Comparison of ENCODE assay signal across 8 mouse cellular contexts in the genomic region with DNA sequence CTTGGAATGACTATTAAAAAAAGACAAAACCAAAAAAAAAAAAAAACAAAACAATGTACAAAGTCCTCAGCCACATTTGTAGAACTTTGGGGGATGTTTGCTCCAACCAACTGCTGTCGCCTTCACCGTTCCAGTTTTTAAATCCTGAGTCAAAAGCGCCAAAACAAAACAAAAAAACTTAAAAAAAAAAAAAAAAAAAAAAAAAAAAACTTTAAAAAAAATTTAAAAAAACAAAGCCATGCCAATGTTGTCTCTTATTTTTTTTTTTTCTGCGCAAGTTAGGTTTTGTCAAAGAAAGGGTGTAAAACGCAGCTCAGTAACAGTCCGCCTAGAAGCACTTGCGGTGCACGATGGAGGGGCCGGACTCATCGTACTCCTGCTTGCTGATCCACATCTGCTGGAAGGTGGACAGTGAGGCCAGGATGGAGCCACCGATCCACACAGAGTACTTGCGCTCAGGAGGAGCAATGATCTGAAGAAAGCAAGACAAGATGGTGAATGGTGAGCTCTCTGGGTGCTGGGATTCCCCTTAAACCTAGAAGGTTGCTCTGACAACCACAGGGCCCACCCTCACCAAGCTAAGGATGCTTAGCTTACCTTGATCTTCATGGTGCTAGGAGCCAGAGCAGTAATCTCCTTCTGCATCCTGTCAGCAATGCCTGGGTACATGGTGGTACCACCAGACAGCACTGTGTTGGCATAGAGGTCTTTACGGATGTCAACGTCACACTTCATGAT. TPM values are rescaled to one million over a fixed set of nuclear protein-coding genes. Genes with fewer than 3 reads are reported as not detected.
DNase-seq lines count a peak whose midpoint lies in the region; ATAC-seq and TF ChIP-seq lines count a peak whose summit lies in the region.

No protein-coding gene starts in this region.

- no peak for TF ChIP-seq CTCF in thymus, adult 2 months (IDR thresholded peaks at IDR 0.05; ENCODE audit: borderline replicate concordance, control insufficient read depth, extremely low read depth, insufficient read depth, low read length, poor library complexity)

- 71% methylated on average over 14 of the region's 14 CpGs for WGBS in thymus, adult 2 months
- 79% methylated on average over 14 of the region's 14 CpGs for WGBS in embryonic facial prominence, embryonic 14.5 days

- H3K36me3 ChIP-seq in thymus, adult 2 months (ENCODE audit: control insufficient read depth, insufficient read depth, low read length) = peaks cover 58% of the 10 kb centered on the region
- H3K36me3 ChIP-seq in embryonic facial prominence, embryonic 14.5 days (ENCODE audit: control insufficient read depth, insufficient read depth, low read length) = peaks cover 68% of the 10 kb centered on the region

- intact Hi-C loops in left cerebral cortex, postnatal 36 days (cut with DNase I) = loop anchor here (2.0 kb wide), 1 partner anchor 59 kb away; no protein-coding TSS in a partner anchor

- no peaks in the 10 kb centered on the region for H3K27me3 ChIP-seq in thymus, adult 2 months (ENCODE audit: control insufficient read depth, insufficient read depth, low read length)
- H3K27me3 ChIP-seq in embryonic facial prominence, embryonic 14.5 days (replicated peaks; ENCODE audit: control insufficient read depth, insufficient read depth, low read length) = no peaks in the 10 kb centered on the region

- peak overlapping the region; percentile 59 for H3K4me2 ChIP-seq in embryonic facial prominence, embryonic 14.5 days (ENCODE audit: low read depth, low read length)

- H3K9me3 ChIP-seq in embryonic facial prominence, embryonic 14.5 days (ENCODE audit: control insufficient read depth, low read length) = no peaks in the 10 kb centered on the region

- no peak for TF ChIP-seq POLR2A in thymus, adult 2 months (IDR thresholded peaks at IDR 0.05; ENCODE audit: control insufficient read depth, extremely low read depth, insufficient read depth, low read length, poor library complexity)

- ATAC-seq in embryonic facial prominence, embryonic 14.5 days (ENCODE audit: low read depth) = no peak
- peak; percentile 16 for ATAC-seq in inflammation-experienced regulatory T-cells, adult 6 months
- ATAC-seq in megakaryocyte-erythroid progenitor cell, adult 5-6 weeks (replicated peaks; ENCODE audit: low FRiP score, low TSS enrichment, poor library complexity, severe bottlenecking) = no peak

- H3K9ac ChIP-seq in embryonic facial prominence, embryonic 14.5 days (ENCODE audit: low read depth, low read length) = peak overlapping the region; percentile 100

- peak overlapping the region; percentile 34 for H3K4me3 ChIP-seq in thymus, adult 2 months (ENCODE audit: control insufficient read depth, insufficient read depth, low read length)
- H3K4me3 ChIP-seq in embryonic facial prominence, embryonic 14.5 days (ENCODE audit: low read depth, low read length) = peak overlapping the region; percentile 100

- H3K27ac ChIP-seq in thymus, adult 2 months (ENCODE audit: control insufficient read depth, insufficient read depth, low read length) = no peak overlapping the region
- H3K27ac ChIP-seq in embryonic facial prominence, embryonic 14.5 days (replicated peaks; ENCODE audit: low read depth, low read length) = no peak overlapping the region; the same call in 1 of the 2 replicates

- peaks cover 29% of the 10 kb centered on the region for H3K4me1 ChIP-seq in thymus, adult 2 months (replicated peaks; ENCODE audit: control insufficient read depth, insufficient read depth, low read length)
- peaks cover 20% of the 10 kb centered on the region for H3K4me1 ChIP-seq in embryonic facial prominence, embryonic 14.5 days (ENCODE audit: control insufficient read depth, insufficient read depth, low read length)

- no peak for DNase-seq in thymus, adult 2 months
- DNase-seq in thymus, postnatal 25 days = no peak
- DNase-seq in embryonic facial prominence, embryonic 14.5 days (ENCODE audit: low spot score) = no peak
- DNase-seq in naive thymus-derived CD4-positive, alpha-beta T cell, adult 2 months (ENCODE audit: low read depth) = peak; percentile 81
- no peak for DNase-seq in left cerebral cortex, postnatal 36 days (ENCODE audit: low spot score in 2 of 2)
- no peak for DNase-seq in frontal cortex, adult 2 months (ENCODE audit: extremely low spot score in 1 of 2, low spot score in 1 of 2)

RNA-seq across cellular contexts. Expression of gene Actb, which starts 2.9 kb away (rescaled TPM):
- 6,903 and 9,637 TPM in 2 replicates for polyA plus RNA-seq in thymus, adult 2 months (2012; rRNA removed)
- polyA plus RNA-seq in embryonic facial prominence, embryonic 14.5 days (2014; fragmentation: Nextera tagmentation; extraction: Ambion mirVana) = 12,527 and 12,883 TPM in 2 replicates
- polyA plus RNA-seq in inflammation-experienced regulatory T-cells, adult 6 months (2017; shearing (Covaris generic)) = over 10,000 TPM; 20,020 to 68,742 (median 52,499) TPM
- 1,000 to 10,000 TPM; 2,229 to 2,541 TPM for total RNA-seq in left cerebral cortex, postnatal 36 days (2021)
- 2,513 and 2,530 TPM in 2 replicates for polyA plus RNA-seq in frontal cortex, adult 2 months (2012; rRNA removed)
- total RNA-seq in megakaryocyte-erythroid progenitor cell, adult 5-6 weeks (2014; fragmentation: Nextera tagmentation) = 1,959 and 3,523 TPM in 2 replicates
- 1,717 and 2,932 TPM in 2 replicates for total RNA-seq in megakaryocyte-erythroid progenitor cell, adult 5-6 weeks (2017)

RNA-seq across cellular contexts. Expression of gene Fbxl18, which starts 8.4 kb away (rescaled TPM):
- 25.8 and 29.9 TPM in 2 replicates for polyA plus RNA-seq in thymus, adult 2 months (2012; rRNA removed)
- polyA plus RNA-seq in embryonic facial prominence, embryonic 14.5 days (2014; fragmentation: Nextera tagmentation; extraction: Ambion mirVana) = 9.2 and 9.4 TPM in 2 replicates
- polyA plus RNA-seq in inflammation-experienced regulatory T-cells, adult 6 months (2017; shearing (Covaris generic)) = 1 to 10 TPM; 4.6 to 5.8 (median 5.5) TPM
- total RNA-seq in left cerebral cortex, postnatal 36 days (2021) = 10 to 100 TPM; 30.4 to 34.1 TPM
- 20.2 and 22.4 TPM in 2 replicates for polyA plus RNA-seq in frontal cortex, adult 2 months (2012; rRNA removed)
- 7.7 and 7.8 TPM in 2 replicates for total RNA-seq in megakaryocyte-erythroid progenitor cell, adult 5-6 weeks (2014; fragmentation: Nextera tagmentation)
- total RNA-seq in megakaryocyte-erythroid progenitor cell, adult 5-6 weeks (2017) = 1.4 and 3.9 TPM in 2 replicates

RNA-seq across cellular contexts. Expression of gene Fscn1, which starts 56.5 kb away (rescaled TPM):
- polyA plus RNA-seq in thymus, adult 2 months (2012; rRNA removed) = 148 and 157 TPM in 2 replicates
- 338 and 413 TPM in 2 replicates for polyA plus RNA-seq in embryonic facial prominence, embryonic 14.5 days (2014; fragmentation: Nextera tagmentation; extraction: Ambion mirVana)
- 1 to 10 TPM in 1 of 3 experiments, not detected in 2; 1.2 TPM for polyA plus RNA-seq in inflammation-experienced regulatory T-cells, adult 6 months (2017; shearing (Covaris generic))
- total RNA-seq in left cerebral cortex, postnatal 36 days (2021) = 100 to 1,000 TPM; 310 to 396 TPM
- 304 and 315 TPM in 2 replicates for polyA plus RNA-seq in frontal cortex, adult 2 months (2012; rRNA removed)
- 0.17 TPM in 1 of 2 replicates, not detected in the other for total RNA-seq in megakaryocyte-erythroid progenitor cell, adult 5-6 weeks (2014; fragmentation: Nextera tagmentation)
- 0.11 TPM in 1 of 2 replicates, not detected in the other for total RNA-seq in megakaryocyte-erythroid progenitor cell, adult 5-6 weeks (2017)

Comparison
In these comparisons a context has a peak if more than half of its experiments do, and no peak if none do; other contexts are left out.
1. RNA of gene Fscn1, which starts 56.5 kb away (polyA plus RNA-seq): 338 to 413 TPM in embryonic facial prominence, embryonic 14.5 days, 304 to 315 TPM in frontal cortex, adult 2 months and 148 to 157 TPM in thymus, adult 2 months; 1.2 TPM in inflammation-experienced regulatory T-cells, adult 6 months; every median in the first group is over 10 times any median in the second.